Mouse (Mus musculus) spleen, postnatal 10 days (tissue): ENCODE results near the gene Mmp25.
A peak's percentile ranks its signal among the peaks of the same experiment; 100 is the strongest.
"Not testable (repeated sequence)": the region's sequence is repeated elsewhere in the genome, so short reads cannot be mapped to it uniquely, and the experiment has no call there.

Experiments used
- DNase-seq, 2 experiments: peaks; one replicate each; pipeline ENCODE4 v3.0.0; 2021 to 2022; ENCODE audit warnings: low spot score in 2 of 2

The Mmp25 gene

GRCm38 (mm10) chr17:23600641-23601622, 44.1 kb downstream of the Mmp25 start, which contains the start of gene Zscan10:
Gene Zscan10, plus strand, starts transcription at chr17:23600856.
- no peak for DNase-seq

DNA sequence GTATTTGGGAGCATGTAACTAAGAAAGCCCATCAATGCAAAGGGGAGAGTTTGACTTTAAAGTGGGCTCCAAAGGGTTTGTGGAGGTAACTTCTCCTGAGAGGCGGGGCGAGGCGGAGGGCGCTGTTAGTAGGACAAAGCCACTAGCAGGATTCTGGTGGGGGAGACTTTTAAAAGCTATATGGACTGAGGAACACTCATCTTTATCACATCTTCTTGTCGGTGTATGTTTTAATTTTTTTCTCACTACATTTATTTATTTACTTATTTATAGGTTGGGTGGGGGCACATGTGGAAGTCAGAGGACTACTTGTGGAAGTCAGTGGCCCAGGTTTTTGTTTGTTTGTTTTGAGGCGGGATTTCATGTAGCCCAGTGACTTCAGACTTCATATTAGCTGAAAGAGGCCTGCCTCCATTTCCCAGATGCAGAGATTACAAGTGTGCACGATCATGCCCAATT, 45.4 kb downstream of the Mmp25 start:
- peak in 1 of 2 experiments; percentile 45 for DNase-seq

DNA sequence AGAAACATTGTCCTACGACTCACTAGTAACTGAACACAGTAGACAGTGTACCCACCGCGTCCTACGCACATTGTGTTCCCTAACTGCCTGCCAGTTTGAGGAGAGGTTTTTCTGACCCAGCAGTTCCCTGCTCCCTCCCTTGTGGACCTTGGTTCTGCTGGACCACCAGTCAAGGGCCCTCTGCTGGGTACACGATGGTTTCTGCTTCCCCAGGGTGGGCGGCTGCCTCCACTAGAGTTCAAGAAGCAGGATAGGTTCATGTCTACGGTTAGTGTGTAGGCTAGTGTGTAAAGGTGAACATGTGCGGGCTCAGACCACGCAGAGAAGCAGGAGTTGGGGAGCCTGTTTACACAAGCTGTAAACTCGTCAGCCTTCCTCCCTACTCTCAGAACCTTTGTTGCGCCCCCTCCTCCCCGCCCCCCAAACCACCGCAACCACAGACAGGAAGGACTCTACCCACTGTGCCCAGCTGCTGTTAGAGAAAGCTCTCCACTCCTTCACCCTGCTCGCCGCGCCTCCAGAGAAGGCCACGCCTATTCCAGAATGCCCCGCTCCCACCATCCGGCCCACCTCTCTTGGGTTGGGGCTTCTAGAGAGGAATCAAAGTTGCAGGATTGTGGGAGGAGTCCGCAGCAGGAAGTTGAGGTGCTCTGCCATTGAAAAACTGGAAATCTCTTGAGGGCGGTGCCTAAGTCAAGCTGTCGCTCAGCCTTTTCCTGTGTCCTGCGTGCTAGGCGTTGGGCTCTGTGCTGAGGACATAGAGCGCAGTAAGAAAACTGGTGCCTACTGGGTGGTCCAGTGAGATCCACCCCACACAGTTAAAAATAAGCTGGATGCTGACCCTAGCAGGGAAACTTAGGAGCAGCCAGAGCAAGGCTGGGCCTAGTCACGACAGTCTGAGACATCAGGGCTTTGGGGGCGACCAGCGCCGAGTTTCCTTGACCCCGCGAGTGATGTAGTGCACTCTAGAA, 46.2 kb downstream of the Mmp25 start, which contains the start of gene Zfp13:
Zfp13 (minus strand) TSS at position 906 of the 971 bp plus-strand sequence.
- peak; percentile 49 to 80 for DNase-seq

DNA sequence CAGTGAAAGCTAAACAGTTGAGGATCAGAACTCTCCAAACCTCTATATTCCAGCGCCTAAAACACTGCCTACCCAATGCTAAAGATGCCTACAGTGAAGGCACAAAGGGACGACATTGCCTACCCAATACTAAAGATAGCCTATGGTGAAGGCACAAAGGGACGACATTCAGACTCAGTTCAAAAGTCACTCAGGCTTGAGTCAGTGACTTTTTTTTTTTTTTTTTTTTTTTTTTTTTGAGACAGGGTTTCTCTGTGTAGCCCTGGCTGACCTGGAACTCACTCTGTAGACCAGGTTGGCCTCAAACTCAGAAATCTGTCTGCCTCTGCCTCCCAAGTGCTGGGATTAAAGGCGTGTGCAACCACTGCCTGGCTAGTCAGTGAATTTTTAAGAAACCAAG, 49.9 kb downstream of the Mmp25 start:
- DNase-seq = not testable (repeated sequence)

- no peak for DNase-seq
Observed at GRCm38 (mm10) chr17:23592926-23593300, 52.2 kb downstream of the Mmp25 start.

DNA sequence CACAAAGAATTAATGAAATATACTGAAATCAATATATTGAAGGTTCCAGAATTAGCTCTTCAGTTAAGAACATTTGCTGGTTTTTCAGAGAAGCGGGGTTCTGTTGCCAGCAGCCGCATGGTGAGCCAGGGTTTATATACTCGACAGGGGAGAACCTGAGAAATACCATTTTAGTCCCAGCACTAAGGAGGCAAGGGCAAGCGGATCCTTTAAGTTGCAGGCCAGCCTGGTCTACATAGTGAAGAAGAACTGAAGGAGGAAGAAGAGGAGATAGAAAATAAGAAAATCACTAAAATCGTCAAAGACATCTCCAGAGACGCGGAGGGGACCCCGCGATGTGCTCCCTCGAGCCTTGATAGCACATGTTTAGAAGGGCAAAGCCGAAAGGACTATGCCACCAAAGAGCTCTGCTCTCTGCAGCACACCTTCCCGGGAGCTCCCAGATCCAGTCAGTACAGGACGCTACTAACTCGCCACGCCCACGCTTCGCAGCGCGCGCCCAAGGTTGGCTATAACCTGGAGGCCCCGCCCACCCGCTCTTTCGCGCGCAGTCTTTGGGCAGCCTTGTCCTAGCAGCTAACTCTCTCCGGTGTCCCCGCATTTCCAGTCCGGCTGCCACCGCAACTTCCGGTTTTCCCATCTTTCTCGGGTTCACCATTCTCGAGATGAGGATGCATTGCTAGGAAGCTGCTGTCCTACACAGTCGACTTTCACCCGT, 52.7 kb downstream of the Mmp25 start:
- peak; percentile 84 to 95 for DNase-seq

DNA sequence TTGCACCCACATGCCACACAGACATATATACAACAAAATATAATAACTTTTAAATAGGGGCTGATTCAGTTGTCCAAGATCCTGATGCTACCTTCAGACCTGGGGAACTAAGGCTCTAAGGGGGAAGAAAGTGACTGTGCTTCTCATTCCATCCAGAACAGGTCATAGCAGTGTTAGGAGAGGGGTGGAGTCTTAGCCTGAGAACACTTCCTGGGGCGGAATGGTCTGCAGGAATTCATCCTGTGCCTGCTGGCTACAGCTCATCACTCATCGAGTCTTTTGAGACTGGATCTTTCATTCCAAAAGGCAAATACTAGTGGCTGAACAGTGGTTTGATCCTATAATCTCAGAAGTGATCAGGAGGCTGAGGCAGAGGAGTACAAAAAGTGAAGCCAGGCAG, 57.8 kb downstream of the Mmp25 start:
- DNase-seq = no peak

DNA sequence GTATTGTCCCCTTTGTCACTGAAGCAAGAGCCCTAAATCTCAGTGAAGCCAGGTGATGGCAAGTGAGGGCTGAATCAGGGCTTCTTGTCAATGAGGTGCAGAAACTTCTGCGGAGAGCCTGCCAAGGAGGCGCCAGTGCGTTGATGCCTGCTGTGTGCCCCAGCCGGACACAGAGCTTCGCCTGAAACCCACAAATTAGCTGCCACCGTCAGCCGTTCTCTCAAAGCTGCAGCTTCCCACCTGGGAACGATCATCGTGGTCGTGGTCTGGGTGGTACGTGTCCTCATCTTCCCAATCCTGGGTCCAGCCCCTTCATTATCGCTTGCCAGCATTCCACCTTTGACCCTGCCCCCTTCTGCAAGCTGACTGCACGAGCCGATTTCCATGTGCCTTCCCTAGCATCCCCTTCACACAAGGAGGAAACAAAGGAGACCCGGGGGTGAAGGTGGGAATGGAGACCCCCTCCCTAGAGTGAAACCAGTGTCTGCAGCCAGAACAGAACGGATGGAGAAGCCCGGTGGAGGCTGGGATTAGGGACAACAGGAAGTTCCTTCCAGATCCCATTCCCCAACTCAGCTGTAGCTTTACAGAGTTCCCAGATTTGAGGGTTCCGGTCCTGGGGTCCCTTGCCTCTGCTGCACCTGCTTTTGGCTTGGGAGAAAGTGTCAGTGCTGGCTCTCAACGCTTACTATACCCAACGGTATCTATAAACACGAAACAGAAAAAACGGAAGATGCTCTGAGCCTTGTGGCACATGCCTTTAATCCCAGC, 59.2 kb downstream of the Mmp25 start:
- no peak for DNase-seq

DNA sequence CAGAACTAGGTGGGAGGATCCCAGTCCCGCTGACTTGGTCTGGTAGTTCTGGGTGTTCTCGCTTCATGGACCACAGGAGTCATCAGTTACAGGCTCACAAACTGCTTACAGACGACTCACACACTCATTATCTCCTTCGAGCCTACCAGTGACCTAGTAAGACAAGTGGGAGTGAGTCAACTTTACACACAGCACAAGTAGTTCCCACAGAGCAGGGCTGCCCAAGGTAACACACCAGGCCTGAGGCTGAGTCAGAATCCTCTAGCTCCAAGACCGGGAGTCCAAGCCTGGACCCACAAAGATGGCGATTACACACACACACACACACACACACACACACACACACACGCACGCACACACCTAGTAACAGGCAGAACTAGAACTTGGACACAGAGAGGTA, 60.3 kb downstream of the Mmp25 start:
- DNase-seq = no peak
